Mouse (Mus musculus) liver, embryonic 15.5 days (tissue): ENCODE measurements around the gene Tango6. TPM values are rescaled to one million over a fixed set of nuclear protein-coding genes. Genes with fewer than 3 reads are reported as not detected.

ENCODE experiments used
- ATAC-seq: fragments of 200-750 bp; cut with Nextera tagmentation; 2 replicates; pipeline ENCODE4 v1.8.0; 2017; ENCODE audit warnings: moderate number of reproducible peaks, mild to moderate bottlenecking, moderate library complexity; ENCODE audit not compliant: insufficient read depth
- H3K27ac ChIP-seq: fragments of 300-500 bp; sonication (generic); replicated peaks from 2 replicates; pipeline ENCODE4 v1.5.1; 2015; ENCODE audit warnings: mild to moderate bottlenecking, inconsistent platforms
- H3K27me3 ChIP-seq: fragments of 300-500 bp; sonication (generic); 2 replicates; pipeline ENCODE4 v1.6.1; 2015; ENCODE audit warnings: mild to moderate bottlenecking, inconsistent platforms
- H3K36me3 ChIP-seq: fragments of 300-500 bp; sonication (generic); replicated peaks from 2 replicates; pipeline ENCODE4 v1.6.1; 2015; ENCODE audit warnings: moderate library complexity, mild to moderate bottlenecking, inconsistent platforms
- H3K4me1 ChIP-seq: fragments of 300-500 bp; sonication (generic); replicated peaks from 2 replicates; pipeline ENCODE4 v1.6.1; 2015; ENCODE audit warnings: inconsistent platforms
- H3K4me2 ChIP-seq: fragments of 300-500 bp; sonication (generic); 2 replicates; pipeline ENCODE4 v1.6.1; 2015; ENCODE audit warnings: moderate library complexity, mild to moderate bottlenecking, inconsistent platforms
- H3K4me3 ChIP-seq: fragments of 300-500 bp; sonication (generic); replicated peaks from 2 replicates; pipeline ENCODE4 v1.5.1; 2015; ENCODE audit warnings: mild to moderate bottlenecking, inconsistent platforms
- H3K9ac ChIP-seq: fragments of 300-500 bp; sonication (generic); 2 replicates; pipeline ENCODE4 v1.6.1; 2015; ENCODE audit warnings: moderate library complexity, mild to moderate bottlenecking, inconsistent platforms
- H3K9me3 ChIP-seq: fragments of 300-500 bp; sonication (generic); replicated peaks from 2 replicates; pipeline ENCODE4 v1.6.1; 2016; ENCODE audit warnings: inconsistent platforms
- WGBS: fragments of 180-500 bp; shearing (Covaris S2); methylation state at CpG from one replicate; pipeline ENCODE4 v1.1.7; 2015; ENCODE audit warnings: mixed read lengths; ENCODE audit not compliant: insufficient replicate concordance; 5-methylcytosine and 5-hydroxymethylcytosine counted together
- polyA plus RNA-seq: library from polyadenylated mRNA; unstranded; fragments of >200 nt; fragmentation: Nextera tagmentation; extraction: Ambion mirVana; gene quantifications from 2 replicates; pipeline ENCODE4 v1.2.1, GENCODE M21; 2015

Gene Tango6
- polyA plus RNA-seq, 1 experiment from 2014 or later = 3.1 TPM

DNA sequence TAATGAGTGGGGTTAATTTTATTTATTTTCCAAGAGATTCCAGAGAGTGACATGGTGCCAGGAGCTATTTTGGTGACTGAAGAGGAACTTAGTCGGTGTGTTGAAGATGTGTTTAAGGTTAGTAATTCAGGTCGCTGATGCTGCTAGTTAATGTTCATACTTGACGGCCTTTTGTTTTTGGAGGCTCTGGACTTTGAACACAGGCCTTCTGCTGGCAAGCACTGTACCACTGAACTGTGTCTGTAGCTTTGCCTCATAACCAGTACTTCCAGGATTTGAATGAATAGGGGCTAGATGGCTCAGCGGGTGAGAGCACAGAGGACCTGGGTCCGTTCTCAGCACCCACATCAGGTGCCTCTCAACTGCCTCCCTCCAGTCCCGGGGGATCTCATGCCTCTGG lies 17.3 kb downstream of the Tango6 start:
- 76% methylated on average over 6 of the region's 6 CpGs for WGBS
- H3K27me3 ChIP-seq = no peaks in the 10 kb centered on the region
- H3K4me1 ChIP-seq = peaks cover 8% of the 10 kb centered on the region; the same call in 1 of the 2 replicates
- no peak overlapping the region for H3K9ac ChIP-seq
- H3K36me3 ChIP-seq = peaks cover 38% of the 10 kb centered on the region
- no peak overlapping the region; the same call in 1 of the 2 replicates for H3K27ac ChIP-seq
- no peak overlapping the region for H3K4me3 ChIP-seq
- ATAC-seq = no peak
- H3K4me2 ChIP-seq = no peak overlapping the region
- no peaks in the 10 kb centered on the region for H3K9me3 ChIP-seq

DNA sequence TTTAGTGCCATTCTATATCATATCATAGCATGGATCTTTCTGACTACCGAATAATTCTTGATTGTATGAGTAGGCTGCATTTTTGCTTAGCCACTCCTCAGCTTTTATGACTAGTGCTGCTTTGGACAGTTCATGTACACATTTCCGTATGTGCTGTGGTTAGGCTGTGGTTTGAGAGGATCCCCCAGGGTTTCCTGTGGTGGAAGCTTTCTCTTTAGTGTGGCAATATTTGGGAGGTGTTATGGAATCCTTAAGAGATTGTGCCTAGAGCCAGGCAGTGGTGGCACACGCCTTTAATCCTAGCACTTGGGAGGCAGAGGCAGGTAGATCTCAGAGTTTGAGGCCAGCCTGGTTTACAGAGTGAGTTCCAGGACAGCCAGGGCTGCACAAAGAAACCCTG lies 18.5 kb downstream of the Tango6 start:
- Histone ChIP-seq H3K36me3 (peaks cover 34% of the 10 kb centered on the region), H3K4me2 (no peak overlapping the region)

GRCm38 (mm10) chr8:106704199-106704900 lies 21.5 kb downstream of the Tango6 start:
- WGBS = 73% methylated on average over 9 of the region's 9 CpGs
- Histone ChIP-seq H3K4me3 (no peak overlapping the region), H3K9ac (no peak overlapping the region), H3K36me3 (peaks cover 10% of the 10 kb centered on the region), H3K4me1 (peaks cover 8% of the 10 kb centered on the region; the same call in 1 of the 2 replicates), H3K27me3 (no peaks in the 10 kb centered on the region), H3K4me2 (no peak overlapping the region), H3K27ac (peak overlapping the region; percentile 29; the same call in 1 of the 2 replicates), H3K9me3 (no peaks in the 10 kb centered on the region)
- ATAC-seq = no peak

More for the DNA sequence above, 18.5 kb downstream of the Tango6 start:
- H3K27me3 ChIP-seq = no peaks in the 10 kb centered on the region
- H3K27ac ChIP-seq = no peak overlapping the region
- H3K9me3 ChIP-seq = no peaks in the 10 kb centered on the region
- no peak overlapping the region for H3K9ac ChIP-seq
- no peak for ATAC-seq
- H3K4me1 ChIP-seq = peaks cover 8% of the 10 kb centered on the region; the same call in 1 of the 2 replicates
- 30% methylated on average over 3 of the region's 3 CpGs for WGBS
- H3K4me3 ChIP-seq = no peak overlapping the region

DNA sequence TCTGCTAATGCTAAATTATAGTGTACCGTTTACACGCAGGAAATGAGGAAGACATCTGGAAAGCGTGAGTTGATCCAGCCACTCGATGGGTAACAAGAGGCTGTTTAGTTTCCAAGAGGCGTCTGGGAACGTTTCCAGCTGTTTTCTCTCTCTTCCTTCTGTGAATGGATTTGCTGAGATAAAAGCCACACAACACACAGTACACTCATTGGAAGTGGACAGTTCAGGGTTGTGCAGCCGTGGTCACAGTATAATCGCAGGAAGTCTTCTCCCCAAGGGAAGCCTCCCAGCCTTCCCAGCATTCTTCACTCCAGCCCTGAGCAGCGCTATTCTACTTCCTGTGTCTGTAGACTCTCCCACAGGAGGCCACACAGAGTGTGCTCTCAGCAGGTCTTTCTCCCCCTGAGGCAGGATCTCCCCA lies 22.0 kb downstream of the Tango6 start:
- H3K4me2 ChIP-seq = no peak overlapping the region
- H3K27me3 ChIP-seq = no peaks in the 10 kb centered on the region
- H3K4me1 ChIP-seq = peaks cover 8% of the 10 kb centered on the region; the same call in 1 of the 2 replicates
- H3K4me3 ChIP-seq = no peak overlapping the region
- no peak overlapping the region for H3K9ac ChIP-seq
- H3K9me3 ChIP-seq = no peaks in the 10 kb centered on the region
- 0 out of 2 replicates have a peak, but pooled peaks cover 5% of the 10 kb centered on the region for H3K36me3 ChIP-seq
- H3K27ac ChIP-seq = 0 out of 2 replicates have a peak overlapping the region, but pooled peaks have one; percentile 29
- ATAC-seq = peak; percentile 52; the same call in 1 of the 2 replicates
- 56% methylated on average over 9 of the region's 9 CpGs for whole genome bisulfite sequencing

DNA sequence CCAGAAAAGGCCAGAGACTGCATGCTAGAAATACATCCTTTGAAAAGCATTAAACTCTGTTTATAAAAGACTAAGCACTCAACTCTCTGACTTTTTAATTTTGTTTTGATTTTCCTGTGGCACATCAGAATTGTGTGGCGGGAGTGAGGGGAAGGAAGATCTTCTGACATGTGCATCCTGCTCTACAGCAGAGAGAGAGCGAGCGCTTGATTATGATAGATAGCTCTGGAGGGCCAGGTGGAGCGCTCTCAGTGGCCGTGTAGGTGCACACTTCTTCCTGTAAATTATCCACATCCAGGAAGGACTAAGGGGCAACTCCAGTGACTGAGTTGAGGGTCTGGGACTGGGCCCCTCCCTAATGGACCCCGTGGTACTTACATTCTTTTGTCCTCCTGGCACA lies 23.3 kb downstream of the Tango6 start:
- 74% methylated on average over 6 of the region's 6 CpGs for WGBS
- no peak for ATAC-seq
- H3K36me3 ChIP-seq = no peaks in the 10 kb centered on the region
- 0 out of 2 replicates have a peak, but pooled peaks cover 3% of the 10 kb centered on the region for H3K4me1 ChIP-seq
- H3K4me2 ChIP-seq = no peak overlapping the region
- H3K9me3 ChIP-seq = no peaks in the 10 kb centered on the region
- H3K27me3 ChIP-seq = no peaks in the 10 kb centered on the region
- no peak overlapping the region for H3K9ac ChIP-seq
- no peak overlapping the region for H3K27ac ChIP-seq
- no peak overlapping the region for H3K4me3 ChIP-seq

DNA sequence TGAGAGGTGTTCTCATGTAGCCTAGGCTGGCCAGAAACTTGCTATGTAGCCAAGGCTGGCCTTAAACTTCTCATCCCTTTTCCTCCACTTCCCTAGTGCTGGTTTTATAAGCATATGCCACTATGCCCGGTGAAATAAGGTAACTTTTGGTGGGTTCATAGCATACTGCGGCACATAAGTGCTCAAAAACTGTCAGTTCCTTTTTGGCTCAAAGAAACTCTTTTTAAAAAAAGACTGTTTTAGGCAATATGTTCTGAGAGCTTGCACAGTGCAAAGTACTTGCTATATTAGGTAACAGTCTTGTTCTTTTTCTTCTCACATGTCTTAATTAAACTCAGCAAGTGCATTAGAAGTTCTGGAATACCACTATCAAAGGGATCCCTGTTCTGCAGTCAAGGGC lies 27.1 kb downstream of the Tango6 start:
- Histone ChIP-seq H3K4me2 (no peak overlapping the region), H3K9ac (no peak overlapping the region), H3K27me3 (no peaks in the 10 kb centered on the region), H3K27ac (no peak overlapping the region), H3K9me3 (no peaks in the 10 kb centered on the region), H3K4me1 (no peaks in the 10 kb centered on the region), H3K36me3 (no peaks in the 10 kb centered on the region), H3K4me3 (no peak overlapping the region)
- no peak for ATAC-seq
- 66% methylated on average over 2 of the region's 2 CpGs for WGBS

DNA sequence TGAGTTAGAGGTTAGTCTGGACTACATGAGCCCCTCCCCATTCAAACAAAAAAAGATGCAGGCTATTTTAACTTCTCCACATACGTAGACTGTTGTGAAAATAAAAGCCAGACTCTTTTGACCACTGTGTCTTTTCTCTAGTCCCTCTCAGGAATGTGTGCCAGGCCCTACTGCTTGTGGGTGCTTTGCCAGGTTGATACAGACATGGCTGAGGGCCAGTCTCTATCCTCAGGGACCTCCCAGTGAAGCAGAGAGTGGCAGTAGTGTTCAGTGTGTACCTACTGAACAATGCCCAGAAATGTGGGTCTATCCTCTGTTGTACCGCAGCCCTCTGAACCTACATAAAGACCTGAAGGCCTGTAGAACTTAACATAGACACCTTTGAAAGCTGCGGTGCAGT lies 29.6 kb downstream of the Tango6 start:
- ATAC-seq = no peak
- H3K4me3 ChIP-seq = no peak overlapping the region
- H3K27ac ChIP-seq = no peak overlapping the region
- no peaks in the 10 kb centered on the region for H3K4me1 ChIP-seq
- H3K9me3 ChIP-seq = no peaks in the 10 kb centered on the region
- H3K36me3 ChIP-seq = no peaks in the 10 kb centered on the region
- no peak overlapping the region for H3K4me2 ChIP-seq
- H3K27me3 ChIP-seq = no peaks in the 10 kb centered on the region
- H3K9ac ChIP-seq = no peak overlapping the region
- 73% methylated on average over 3 of the region's 3 CpGs for WGBS

DNA sequence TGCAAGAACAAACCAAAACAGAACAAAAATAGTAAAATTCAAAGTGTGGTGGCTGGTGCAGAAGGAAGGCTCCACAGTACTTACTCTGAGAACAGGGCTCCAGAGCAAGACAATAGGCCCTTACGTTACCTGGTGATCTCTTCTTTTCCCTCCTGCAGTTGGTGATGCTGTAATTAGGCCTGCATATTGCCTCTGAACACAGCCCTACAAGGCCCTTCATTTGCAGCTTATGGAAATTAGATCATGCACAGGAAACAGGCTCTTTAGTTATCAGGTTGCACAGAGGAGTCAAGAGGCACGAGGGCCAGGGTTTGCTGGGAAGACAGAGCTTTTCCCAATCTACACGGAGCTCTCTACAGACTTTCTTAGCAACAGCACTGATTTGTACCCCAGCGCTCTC lies 31.4 kb downstream of the Tango6 start:
- H3K36me3 ChIP-seq = no peaks in the 10 kb centered on the region
- no peaks in the 10 kb centered on the region for H3K27me3 ChIP-seq
- 67% methylated on average over 4 of the region's 4 CpGs for WGBS
- ATAC-seq = no peak
- H3K9me3 ChIP-seq = no peaks in the 10 kb centered on the region
- no peaks in the 10 kb centered on the region for H3K4me1 ChIP-seq
- no peak overlapping the region for H3K4me2 ChIP-seq
- H3K9ac ChIP-seq = no peak overlapping the region
- H3K27ac ChIP-seq = no peak overlapping the region
- no peak overlapping the region for H3K4me3 ChIP-seq

GRCm38 (mm10) chr8:106718091-106718500 lies 35.2 kb downstream of the Tango6 start:
- Histone ChIP-seq H3K4me1 (no peaks in the 10 kb centered on the region), H3K36me3 (0 out of 2 replicates have a peak, but pooled peaks cover 10% of the 10 kb centered on the region), H3K9ac (no peak overlapping the region), H3K27me3 (no peaks in the 10 kb centered on the region), H3K4me3 (no peak overlapping the region), H3K4me2 (no peak overlapping the region), H3K27ac (no peak overlapping the region), H3K9me3 (no peaks in the 10 kb centered on the region)
- ATAC-seq = no peak
- 27% methylated on average over 17 of the region's 17 CpGs for WGBS

DNA sequence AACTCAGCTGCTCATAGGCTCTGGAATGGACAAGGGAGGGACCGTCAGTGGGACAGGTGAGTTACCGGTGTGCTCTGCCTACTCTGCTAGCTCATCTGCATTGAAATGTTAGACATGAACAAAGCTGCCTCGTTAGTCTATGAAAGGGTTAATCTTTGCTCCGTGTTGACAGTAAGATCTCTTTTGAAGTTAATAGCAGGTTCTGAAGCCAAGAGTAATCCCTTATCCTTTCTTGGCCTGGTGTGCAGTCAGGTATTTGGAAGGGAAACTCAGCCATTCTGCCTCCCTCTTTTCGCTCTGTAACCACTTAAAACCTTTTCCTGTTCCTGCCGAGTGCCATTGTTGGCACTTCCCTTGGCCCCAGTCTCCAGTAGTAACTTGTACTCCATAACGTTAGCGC lies 38.1 kb downstream of the Tango6 start:
- no peak overlapping the region for H3K4me3 ChIP-seq
- no peaks in the 10 kb centered on the region for H3K4me1 ChIP-seq
- 55% methylated on average over 8 of the region's 8 CpGs for WGBS
- H3K9ac ChIP-seq = no peak overlapping the region
- H3K9me3 ChIP-seq = no peaks in the 10 kb centered on the region
- no peak for ATAC-seq
- H3K27ac ChIP-seq = no peak overlapping the region
- no peaks in the 10 kb centered on the region for H3K27me3 ChIP-seq
- H3K36me3 ChIP-seq = peaks cover 15% of the 10 kb centered on the region; the same call in 1 of the 2 replicates
- no peak overlapping the region for H3K4me2 ChIP-seq

DNA sequence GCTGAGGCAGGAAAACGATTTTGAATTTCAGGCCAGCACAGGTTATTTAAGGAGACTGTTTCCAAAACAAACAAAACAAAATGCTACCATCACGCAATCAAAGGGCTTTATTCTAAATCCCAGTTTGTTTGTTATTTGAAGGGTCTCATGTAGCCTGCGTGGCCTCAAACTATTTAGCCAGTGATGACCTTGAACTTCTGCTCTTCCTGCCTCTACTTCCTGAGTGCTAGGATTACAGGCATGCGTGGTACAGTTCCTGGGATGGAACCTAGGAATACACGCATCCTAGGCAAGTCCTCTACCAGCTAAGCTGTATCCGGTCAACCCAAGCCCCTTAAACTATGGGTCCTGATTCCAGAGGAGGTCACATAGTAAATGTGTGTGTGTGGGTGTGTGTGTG lies 39.6 kb downstream of the Tango6 start:
- no peak overlapping the region for H3K4me2 ChIP-seq
- H3K4me3 ChIP-seq = no peak overlapping the region
- H3K9ac ChIP-seq = no peak overlapping the region
- no peaks in the 10 kb centered on the region for H3K27me3 ChIP-seq
- ATAC-seq = no peak
- WGBS = 77% methylated on average over 6 of the region's 6 CpGs
- H3K36me3 ChIP-seq = peaks cover 17% of the 10 kb centered on the region; the same call in 1 of the 2 replicates
- H3K9me3 ChIP-seq = no peaks in the 10 kb centered on the region
- no peaks in the 10 kb centered on the region for H3K4me1 ChIP-seq
- H3K27ac ChIP-seq = no peak overlapping the region
